Comparison of ENCODE assay signal across 13 mouse cellular contexts in genomic region chr4:34626401-34626800, GRCm38 (mm10).
"Had no signal": no experiment of that assay in that cellular context is flagged by ENCODE, and none has a peak within 500 bp of the region (broad histone marks: within the 10 kb centered on the region; RNA-seq: fewer than 3 reads in every experiment).

No protein-coding gene starts in this region.

- ATAC-seq: midbrain, embryonic 16.5 days had no signal

- DNase-seq: lung, embryonic 14.5 days; lung, postnatal 10 days; lung, postnatal 4 days; midbrain, embryonic 14.5 days; retina, postnatal 1 day; right cerebral cortex, adult 18-20 months; right cerebral cortex, postnatal 25 days; right cerebral cortex, postnatal 4 days; spleen, adult 18-20 months; thymus, adult 18-20 months; thymus, postnatal 14 days; thymus, postnatal 36 days had no signal
